Mouse (Mus musculus) heart, postnatal 0 days (tissue): Measurements from ENCODE around the gene Slc25a10. TPM values are rescaled to one million over a fixed set of nuclear protein-coding genes. Genes with fewer than 3 reads are reported as not detected.

ENCODE experiments used
- ATAC-seq: fragments of 200-750 bp; cut with Nextera tagmentation; 2 replicates; pipeline ENCODE4 v1.8.0; 2017; ENCODE audit warnings: low read depth, moderate number of reproducible peaks, moderate library complexity; ENCODE audit not compliant: insufficient read depth
- DNase-seq: peaks from one replicate; pipeline ENCODE4 v3.0.0-alpha.2; 2016; ENCODE audit warnings: low spot score
- H3K27ac ChIP-seq: fragments of 300-500 bp; sonication (generic); 2 replicates; pipeline ENCODE4 v1.5.1; 2014; ENCODE audit warnings: low read depth, mild to moderate bottlenecking
- H3K27me3 ChIP-seq: fragments of 300-500 bp; sonication (generic); 2 replicates; pipeline ENCODE4 v1.6.1; 2014; ENCODE audit warnings: low read length, mixed read lengths; ENCODE audit not compliant: control insufficient read depth, insufficient read depth
- H3K36me3 ChIP-seq: fragments of 300-500 bp; sonication (generic); replicated peaks from 2 replicates; pipeline ENCODE4 v1.6.1; 2014; ENCODE audit warnings: low read length, mixed read lengths; ENCODE audit not compliant: control insufficient read depth, insufficient read depth
- H3K4me1 ChIP-seq: fragments of 300-500 bp; sonication (generic); 2 replicates; pipeline ENCODE4 v1.6.1; 2014; ENCODE audit warnings: antibody characterized with exemption; ENCODE audit not compliant: control insufficient read depth, insufficient read depth
- H3K4me2 ChIP-seq: fragments of 300-500 bp; sonication (generic); 2 replicates; pipeline ENCODE4 v1.6.1; 2014; ENCODE audit warnings: low read depth, mild to moderate bottlenecking, low read length, moderate library complexity
- H3K4me3 ChIP-seq: fragments of 300-500 bp; sonication (generic); 2 replicates; pipeline ENCODE4 v1.5.1; 2014; ENCODE audit warnings: low read depth, low read length
- H3K9ac ChIP-seq: fragments of 300-500 bp; sonication (generic); replicated peaks from 2 replicates; pipeline ENCODE4 v1.6.1; 2014; ENCODE audit warnings: low read depth, low read length, mixed read lengths
- H3K9me3 ChIP-seq: fragments of 300-500 bp; sonication (generic); replicated peaks from 2 replicates; pipeline ENCODE4 v1.6.1; 2016; ENCODE audit warnings: low read length; ENCODE audit not compliant: control insufficient read depth
- CTCF ChIP-seq: IDR thresholded peaks from 2 replicates; pipeline ENCODE4 v1.5.1; 2016; ENCODE audit warnings: antibody characterized with exemption, control low read depth, low read depth
- EP300 ChIP-seq: IDR thresholded peaks from 2 replicates; pipeline ENCODE4 v1.6.1; 2016; ENCODE audit warnings: antibody characterized with exemption, low read depth
- WGBS: fragments of 180-500 bp; shearing (Covaris S2); extraction: QIAGEN DNeasy Blood & Tissue Kit; methylation state at CpG from one replicate; pipeline ENCODE4 v1.1.7; 2014; 5-methylcytosine and 5-hydroxymethylcytosine counted together
- polyA plus RNA-seq: library from polyadenylated mRNA; unstranded; fragments of >200 nt; fragmentation: Nextera tagmentation; extraction: Ambion mirVana; gene quantifications from 2 replicates; pipeline ENCODE4 v1.2.1, GENCODE M21; 2015
- total RNA-seq: library from RNA; depleted of rRNA; stranded (reverse); fragments of >200 nt; gene quantifications from 2 replicates; pipeline ENCODE4 v1.2.3, GENCODE M21; 2014; ENCODE audit warnings: low replicate concordance

Gene Slc25a10
- total and polyA plus RNA-seq, 2 experiments from 2014 or later = 33.8 to 74.3 TPM

- DNase-seq = peak; percentile 93
Measured at GRCm38 (mm10) chr11:120457772-120458751, 33.6 kb upstream of the Slc25a10 start, which contains the start of the genes Oxld1 and Ccdc137. TSS of gene Oxld1 (minus strand) at chr11:120458068. TSS of gene Ccdc137 (plus strand) at chr11:120458115.

GRCm38 (mm10) chr11:120458847-120459597, 32.6 kb upstream of the Slc25a10 start:
- WGBS = 61% methylated on average over 6 of the region's 6 CpGs
- no peak overlapping the region for H3K27ac ChIP-seq
- no peaks in the 10 kb centered on the region for H3K9me3 ChIP-seq
- ATAC-seq = no peak
- TF ChIP-seq EP300 = no peak
- no peak for TF ChIP-seq CTCF
- DNase-seq = no peak
- peak overlapping the region; percentile 73 for H3K9ac ChIP-seq
- H3K4me3 ChIP-seq = peak overlapping the region; percentile 81
- peaks cover 7% of the 10 kb centered on the region for H3K4me1 ChIP-seq
- no peaks in the 10 kb centered on the region for H3K27me3 ChIP-seq
- H3K4me2 ChIP-seq = peak overlapping the region; percentile 97
- peaks cover 29% of the 10 kb centered on the region for H3K36me3 ChIP-seq

More at GRCm38 (mm10) chr11:120457772-120458751, 33.6 kb upstream of the Slc25a10 start, which contains the start of the genes Oxld1 and Ccdc137:
- Histone ChIP-seq H3K4me2 (peak within 1 kb of the TSS; percentile 97), H3K36me3 (peaks cover 22% of the 10 kb centered on the region), H3K4me1 (peaks cover 7% of the 10 kb centered on the region), H3K4me3 (peak within 1 kb of the TSS; percentile 81), H3K27ac (peak within 1 kb of the TSS; percentile 88), H3K27me3 (no peaks in the 10 kb centered on the region), H3K9me3 (no peaks in the 10 kb centered on the region), H3K9ac (peak within 1 kb of the TSS; percentile 73)
- no peak for TF ChIP-seq CTCF
- no peak for TF ChIP-seq EP300
- peak; percentile 92 for ATAC-seq
- 4% methylated on average over 62 of the region's 62 CpGs for WGBS

GRCm38 (mm10) chr11:120463536-120463935, 28.1 kb upstream of the Slc25a10 start:
- no peak for TF ChIP-seq CTCF
- TF ChIP-seq EP300 = no peak
- Histone ChIP-seq H3K4me1 (peaks cover 18% of the 10 kb centered on the region), H3K9ac (no peak overlapping the region), H3K4me2 (no peak overlapping the region), H3K27me3 (no peaks in the 10 kb centered on the region), H3K4me3 (no peak overlapping the region), H3K27ac (no peak overlapping the region), H3K9me3 (no peaks in the 10 kb centered on the region), H3K36me3 (peaks cover 29% of the 10 kb centered on the region)
- ATAC-seq (no peak), DNase-seq (no peak)
- 80% methylated on average over 2 of the region's 2 CpGs for WGBS

GRCm38 (mm10) chr11:120464365-120464764, 27.3 kb upstream of the Slc25a10 start:
- WGBS = 84% methylated on average over 5 of the region's 5 CpGs
- ATAC-seq (no peak), DNase-seq (no peak)
- no peak overlapping the region for H3K4me3 ChIP-seq
- no peaks in the 10 kb centered on the region for H3K27me3 ChIP-seq
- H3K4me2 ChIP-seq = no peak overlapping the region
- H3K4me1 ChIP-seq = peaks cover 16% of the 10 kb centered on the region
- peaks cover 35% of the 10 kb centered on the region for H3K36me3 ChIP-seq
- H3K27ac ChIP-seq = no peak overlapping the region
- H3K9me3 ChIP-seq = no peaks in the 10 kb centered on the region
- TF ChIP-seq CTCF (no peak), EP300 (no peak)
- no peak overlapping the region for H3K9ac ChIP-seq

- ATAC-seq (no peak), DNase-seq (no peak)
- H3K9ac ChIP-seq = no peak overlapping the region
- H3K27ac ChIP-seq = no peak overlapping the region
- H3K36me3 ChIP-seq = peaks cover 46% of the 10 kb centered on the region
- no peak overlapping the region for H3K4me2 ChIP-seq
- TF ChIP-seq EP300 (no peak), CTCF (no peak)
- no peak overlapping the region for H3K4me3 ChIP-seq
- WGBS = 66% methylated on average over 4 of the region's 4 CpGs
- peaks cover 16% of the 10 kb centered on the region for H3K4me1 ChIP-seq
- H3K9me3 ChIP-seq = no peaks in the 10 kb centered on the region
- H3K27me3 ChIP-seq = no peaks in the 10 kb centered on the region
Measured at GRCm38 (mm10) chr11:120465521-120465920, 26.1 kb upstream of the Slc25a10 start.
